Mouse (Mus musculus): ENCODE measurements around the gene Arid2. TPM values are rescaled to one million over a fixed set of nuclear protein-coding genes. Genes with fewer than 3 reads are reported as not detected.
"Not testable (repeated sequence)": the region's sequence is repeated elsewhere in the genome, so short reads cannot be mapped to it uniquely, and the experiment has no call there.

Arid2 gene
- polyA plus RNA-seq (2012; rRNA removed): 12.1 and 14.1 TPM in 2 replicates

- no peaks in the 10 kb centered on the region for H3K36me3 ChIP-seq (ENCODE audit: control insufficient read depth, insufficient read depth, low read length)
- H3K4me3 ChIP-seq (ENCODE audit: extremely low read depth, insufficient read depth, insufficient read length): peak within 1 kb of the TSS; percentile 98
- DNase-seq (ENCODE audit: low read depth in 1 of 2, low spot score in 2 of 2): peak in 1 of 2 experiments; percentile 57
- no peaks in the 10 kb centered on the region for H3K27me3 ChIP-seq (ENCODE audit: control insufficient read depth, insufficient read depth, low read length)
- H3K27ac ChIP-seq (ENCODE audit: insufficient read depth, low read length): peak within 1 kb of the TSS; percentile 100
- H3K4me1 ChIP-seq (ENCODE audit: control insufficient read depth, insufficient read depth, insufficient read length): no peaks in the 10 kb centered on the region; the same call in none of the 2 replicates
- TF ChIP-seq CTCF (IDR thresholded peaks at IDR 0.05; ENCODE audit: extremely low read depth, insufficient read depth, insufficient read length, insufficient replicate concordance) (no peak), POLR2A (IDR thresholded peaks at IDR 0.05; ENCODE audit: low read depth, low read length) (no peak)
- WGBS: 3% methylated on average over 51 of the region's 67 CpGs
These were observed at the start of gene Arid2 for GRCm38 (mm10) chr15:96287369-96287975. Gene Arid2, plus strand, starts transcription at chr15:96287518.

- DNase-seq (ENCODE audit: low read depth in 1 of 2, low spot score in 2 of 2): no peak
- Histone ChIP-seq H3K27me3 (ENCODE audit: control insufficient read depth, insufficient read depth, low read length) (no peaks in the 10 kb centered on the region), H3K4me1 (ENCODE audit: control insufficient read depth, insufficient read depth, insufficient read length) (no peaks in the 10 kb centered on the region), H3K36me3 (ENCODE audit: control insufficient read depth, insufficient read depth, low read length) (no peaks in the 10 kb centered on the region), H3K27ac (ENCODE audit: insufficient read depth, low read length) (no peak overlapping the region), H3K4me3 (ENCODE audit: extremely low read depth, insufficient read depth, insufficient read length) (no peak overlapping the region)
- 93% methylated on average over 4 of the region's 4 CpGs for whole genome bisulfite sequencing
- no peak for TF ChIP-seq CTCF (IDR thresholded peaks at IDR 0.05; ENCODE audit: extremely low read depth, insufficient read depth, insufficient read length, insufficient replicate concordance)
- TF ChIP-seq POLR2A (IDR thresholded peaks at IDR 0.05; ENCODE audit: low read depth, low read length): no peak
These were observed 49.2 kb upstream of the Arid2 start for GRCm38 (mm10) chr15:96238071-96238470.

GRCm38 (mm10) chr15:96244171-96244570, 43.1 kb upstream of the Arid2 start:
- DNase-seq (ENCODE audit: low read depth in 1 of 2, low spot score in 2 of 2): no peak
- H3K27ac ChIP-seq (ENCODE audit: insufficient read depth, low read length): no peak overlapping the region
- no peaks in the 10 kb centered on the region for H3K27me3 ChIP-seq (ENCODE audit: control insufficient read depth, insufficient read depth, low read length)
- H3K4me1 ChIP-seq (ENCODE audit: control insufficient read depth, insufficient read depth, insufficient read length): no peaks in the 10 kb centered on the region
- no peaks in the 10 kb centered on the region for H3K36me3 ChIP-seq (ENCODE audit: control insufficient read depth, insufficient read depth, low read length)
- H3K4me3 ChIP-seq (ENCODE audit: extremely low read depth, insufficient read depth, insufficient read length): no peak overlapping the region
- TF ChIP-seq POLR2A (IDR thresholded peaks at IDR 0.05; ENCODE audit: low read depth, low read length) (no peak), CTCF (IDR thresholded peaks at IDR 0.05; ENCODE audit: extremely low read depth, insufficient read depth, insufficient read length, insufficient replicate concordance) (no peak)
- 91% methylated on average over 6 of the region's 6 CpGs for WGBS

- H3K27ac ChIP-seq (ENCODE audit: insufficient read depth, low read length); DNase-seq (ENCODE audit: low read depth in 1 of 2, low spot score in 2 of 2); H3K27me3 ChIP-seq (ENCODE audit: control insufficient read depth, insufficient read depth, low read length); H3K4me3 ChIP-seq (ENCODE audit: extremely low read depth, insufficient read depth, insufficient read length); H3K36me3 ChIP-seq (ENCODE audit: control insufficient read depth, insufficient read depth, low read length); H3K4me1 ChIP-seq (ENCODE audit: control insufficient read depth, insufficient read depth, insufficient read length): not testable (repeated sequence)
- WGBS: 88% methylated on average over 10 of the region's 10 CpGs
These were observed 42.6 kb upstream of the Arid2 start for GRCm38 (mm10) chr15:96244715-96245114.

GRCm38 (mm10) chr15:96253827-96254226, 33.5 kb upstream of the Arid2 start:
- Histone ChIP-seq H3K36me3 (ENCODE audit: control insufficient read depth, insufficient read depth, low read length) (no peaks in the 10 kb centered on the region), H3K27ac (ENCODE audit: insufficient read depth, low read length) (no peak overlapping the region), H3K4me3 (ENCODE audit: extremely low read depth, insufficient read depth, insufficient read length) (no peak overlapping the region), H3K4me1 (ENCODE audit: control insufficient read depth, insufficient read depth, insufficient read length) (no peaks in the 10 kb centered on the region), H3K27me3 (ENCODE audit: control insufficient read depth, insufficient read depth, low read length) (peaks cover 3% of the 10 kb centered on the region)
- WGBS: 11% methylated on average over 7 of the region's 7 CpGs
- DNase-seq (ENCODE audit: low read depth in 1 of 2, low spot score in 2 of 2): no peak
- no peak for TF ChIP-seq CTCF (IDR thresholded peaks at IDR 0.05; ENCODE audit: extremely low read depth, insufficient read depth, insufficient read length, insufficient replicate concordance)
- TF ChIP-seq POLR2A (IDR thresholded peaks at IDR 0.05; ENCODE audit: low read depth, low read length): no peak

GRCm38 (mm10) chr15:96254356-96254755, 33.0 kb upstream of the Arid2 start:
- H3K27me3 ChIP-seq (ENCODE audit: control insufficient read depth, insufficient read depth, low read length): peaks cover 3% of the 10 kb centered on the region
- H3K4me3 ChIP-seq (ENCODE audit: extremely low read depth, insufficient read depth, insufficient read length): no peak overlapping the region
- no peak for DNase-seq (ENCODE audit: low read depth in 1 of 2, low spot score in 2 of 2)
- H3K27ac ChIP-seq (ENCODE audit: insufficient read depth, low read length): no peak overlapping the region
- no peaks in the 10 kb centered on the region for H3K4me1 ChIP-seq (ENCODE audit: control insufficient read depth, insufficient read depth, insufficient read length)
- no peaks in the 10 kb centered on the region for H3K36me3 ChIP-seq (ENCODE audit: control insufficient read depth, insufficient read depth, low read length)
- TF ChIP-seq POLR2A (IDR thresholded peaks at IDR 0.05; ENCODE audit: low read depth, low read length): no peak
- TF ChIP-seq CTCF (IDR thresholded peaks at IDR 0.05; ENCODE audit: extremely low read depth, insufficient read depth, insufficient read length, insufficient replicate concordance): no peak
- 19% methylated on average over 17 of the region's 17 CpGs for WGBS

- 63% methylated on average over 5 of the region's 5 CpGs for WGBS
- H3K27me3 ChIP-seq (ENCODE audit: control insufficient read depth, insufficient read depth, low read length): peaks cover 3% of the 10 kb centered on the region
- no peaks in the 10 kb centered on the region for H3K4me1 ChIP-seq (ENCODE audit: control insufficient read depth, insufficient read depth, insufficient read length)
- no peak for DNase-seq (ENCODE audit: low read depth in 1 of 2, low spot score in 2 of 2)
- no peak overlapping the region for H3K4me3 ChIP-seq (ENCODE audit: extremely low read depth, insufficient read depth, insufficient read length)
- no peak overlapping the region for H3K27ac ChIP-seq (ENCODE audit: insufficient read depth, low read length)
- TF ChIP-seq POLR2A (IDR thresholded peaks at IDR 0.05; ENCODE audit: low read depth, low read length): no peak
- TF ChIP-seq CTCF (IDR thresholded peaks at IDR 0.05; ENCODE audit: extremely low read depth, insufficient read depth, insufficient read length, insufficient replicate concordance): no peak
- H3K36me3 ChIP-seq (ENCODE audit: control insufficient read depth, insufficient read depth, low read length): no peaks in the 10 kb centered on the region
These were observed 29.5 kb upstream of the Arid2 start for GRCm38 (mm10) chr15:96257781-96258180.
